23 mouse cellular contexts compared by ENCODE assay signal in the genomic region with DNA sequence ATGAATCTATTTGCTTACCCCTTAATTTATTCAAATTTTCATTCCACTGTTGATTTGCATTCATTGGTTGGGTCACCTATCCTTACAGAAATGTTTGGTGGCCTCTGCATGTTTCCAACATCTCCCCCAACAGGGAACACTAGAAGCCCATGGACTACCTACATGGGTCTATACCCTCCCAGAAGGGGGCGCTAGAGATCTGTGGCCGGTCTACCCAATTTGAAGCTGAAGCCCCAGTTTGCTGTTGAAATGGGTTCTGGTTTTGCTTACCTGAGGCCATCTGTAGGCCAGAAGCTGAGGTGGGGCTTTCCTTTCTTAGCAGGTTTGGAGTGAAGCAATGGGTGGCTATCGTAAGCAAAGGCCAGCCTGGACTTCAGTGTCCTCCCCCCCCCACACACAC. TPM values are rescaled to one million over a fixed set of nuclear protein-coding genes. Genes with fewer than 3 reads are reported as not detected.
A peak's percentile ranks its signal among the peaks of the same experiment; 100 is the strongest.
DNase-seq lines count a peak whose midpoint lies in the region; ATAC-seq and TF ChIP-seq lines count a peak whose summit lies in the region.
"Had no signal": no experiment of that assay in that cellular context is flagged by ENCODE, and none has a peak within 500 bp of the region (broad histone marks: within the 10 kb centered on the region; RNA-seq: fewer than 3 reads in every experiment).

No protein-coding gene starts in this region.

- no peaks in the 10 kb centered on the region for H3K4me1 ChIP-seq in lung, embryonic 14.5 days (ENCODE audit: insufficient read depth)
- no peaks in the 10 kb centered on the region for H3K4me1 ChIP-seq in lung, adult 2 months (ENCODE audit: control insufficient read depth, insufficient read depth, low read length)
- peaks cover 12% of the 10 kb centered on the region; the same call in 1 of the 2 replicates for H3K4me1 ChIP-seq in E14TG2a.4 (replicated peaks; ENCODE audit: low read depth, low read length)

- no peak overlapping the region for H3K4me3 ChIP-seq in lung, embryonic 14.5 days (ENCODE audit: low read depth, low read length)
- no peak overlapping the region for H3K4me3 ChIP-seq in lung, adult 2 months (replicated peaks; ENCODE audit: extremely low read depth, low read depth, low read length)
- H3K4me3 ChIP-seq in E14TG2a.4 (replicated peaks; ENCODE audit: low read length): no peak overlapping the region
- H3K4me3 ChIP-seq: heart, embryonic 12.5 days; limb, embryonic 10.5 days; lung, embryonic 15.5 days; midbrain, embryonic 10.5 days; myocyte had no signal

- H3K27ac ChIP-seq in lung, embryonic 14.5 days (ENCODE audit: low read depth): no peak overlapping the region
- H3K27ac ChIP-seq: lung, embryonic 15.5 days; midbrain, embryonic 10.5 days had no signal

- H3K36me3 ChIP-seq in lung, embryonic 14.5 days (ENCODE audit: insufficient read depth): no peaks in the 10 kb centered on the region
- H3K36me3 ChIP-seq in E14TG2a.4 (ENCODE audit: insufficient read depth, low read length): no peaks in the 10 kb centered on the region
- H3K36me3 ChIP-seq: heart, embryonic 12.5 days; limb, embryonic 10.5 days; lung, embryonic 15.5 days; midbrain, embryonic 10.5 days had no signal

- no peak overlapping the region for H3K4me2 ChIP-seq in lung, embryonic 14.5 days
- H3K4me2 ChIP-seq: heart, embryonic 12.5 days; lung, embryonic 15.5 days had no signal

- ATAC-seq in lung, embryonic 14.5 days (ENCODE audit: insufficient read depth): no peak
- 0 out of 2 replicates have a peak, but pooled peaks have one; percentile 37 for ATAC-seq in megakaryocyte progenitor cell, adult 5-6 weeks (replicated peaks; ENCODE audit: poor library complexity)
- ATAC-seq: forebrain, embryonic 14.5 days; inflammation-experienced regulatory T-cells, adult 6 months had no signal

- peak; percentile 85 for DNase-seq in heart, adult 11 months
- DNase-seq in heart, adult 8-10 months (ENCODE audit: low spot score): no peak
- no peak for DNase-seq in lung, embryonic 14.5 days
- DNase-seq in lung, adult 2 months: no peak
- DNase-seq in urinary bladder, adult 18-20 months (ENCODE audit: low spot score in 2 of 2): no peak
- DNase-seq: cerebellum, adult 11-12 months; gastrocnemius, postnatal 14 days; kidney, postnatal 25 days; right cerebral cortex, postnatal 14 days had no signal

- WGBS in lung, embryonic 14.5 days: 92% methylated on average over 3 of the region's 3 CpGs
- WGBS in lung, adult 2 months: 93% methylated on average over 3 of the region's 3 CpGs

- H3K9me3 ChIP-seq in lung, embryonic 14.5 days (ENCODE audit: low read depth, low read length): no peaks in the 10 kb centered on the region
- H3K9me3 ChIP-seq in E14TG2a.4 (ENCODE audit: low read length): no peaks in the 10 kb centered on the region
- H3K9me3 ChIP-seq: heart, embryonic 12.5 days; limb, embryonic 10.5 days; lung, embryonic 15.5 days; midbrain, embryonic 10.5 days had no signal

- no peak overlapping the region for H3K9ac ChIP-seq in lung, embryonic 14.5 days
- H3K9ac ChIP-seq: heart, embryonic 12.5 days; lung, embryonic 15.5 days had no signal

- no peaks in the 10 kb centered on the region for H3K27me3 ChIP-seq in lung, embryonic 14.5 days (ENCODE audit: insufficient read depth, low read length)
- no peaks in the 10 kb centered on the region for H3K27me3 ChIP-seq in E14TG2a.4 (ENCODE audit: insufficient read depth, low read length)
- H3K27me3 ChIP-seq: heart, embryonic 12.5 days; lung, embryonic 15.5 days had no signal

- peak; percentile 37 for TF ChIP-seq CTCF in lung, embryonic 14.5 days (IDR thresholded peaks at IDR 0.05; ENCODE audit: low read depth)
- TF ChIP-seq CTCF in lung, adult 2 months (IDR thresholded peaks at IDR 0.05; ENCODE audit: insufficient read depth, low read length): no peak
- TF ChIP-seq CTCF in E14TG2a.4 (conservative IDR thresholded peaks at IDR 0.05; ENCODE audit: low read length): peak; percentile 61

- TF ChIP-seq POLR2A in lung, adult 2 months (IDR thresholded peaks at IDR 0.05; ENCODE audit: borderline replicate concordance, extremely low read depth, low read depth, low read length): no peak

RNA-seq across cellular contexts. Expression of a gene that starts 17.5 kb away (rescaled TPM):
- not detected for total RNA-seq in heart, adult 8-10 months (2022)
- not detected in 2 replicates for polyA plus RNA-seq in lung, embryonic 14.5 days (2014; fragmentation: Nextera tagmentation; extraction: Ambion mirVana)
- not detected in 2 replicates for polyA plus RNA-seq in lung, adult 2 months (2012; rRNA removed)
- 0.12 TPM in 1 of 2 replicates, not detected in the other for total RNA-seq in megakaryocyte progenitor cell, adult 5-6 weeks (2015)
- total RNA-seq in megakaryocyte progenitor cell, adult 5-6 weeks (2017): not detected in 2 replicates
- total RNA-seq: adrenal gland, adult 18-20 months; gastrocnemius, postnatal 14 days; hematopoietic stem cell, adult 5-6 weeks; layer of hippocampus, postnatal 25 days had no signal
- polyA plus RNA-seq: cortical plate, adult 2 months; embryonic facial prominence, embryonic 14.5 days; forebrain, embryonic 14.5 days; heart, embryonic 12.5 days; inflammation-experienced regulatory T-cells, adult 6 months; limb, embryonic 10.5 days; lung, embryonic 15.5 days; midbrain, embryonic 10.5 days; myocyte had no signal

RNA-seq across cellular contexts. Expression of a gene that starts 30.9 kb away (rescaled TPM):
- 1 to 10 TPM; 3.7 to 7.8 (median 5.6) TPM for total RNA-seq in heart, adult 8-10 months (2022)
- 8.3 and 9.9 TPM in 2 replicates for polyA plus RNA-seq in lung, embryonic 14.5 days (2014; fragmentation: Nextera tagmentation; extraction: Ambion mirVana)
- 95.4 and 110 TPM in 2 replicates for polyA plus RNA-seq in lung, adult 2 months (2012; rRNA removed)
- 71.3 and 89.1 TPM in 2 replicates for total RNA-seq in megakaryocyte progenitor cell, adult 5-6 weeks (2015)
- 212 and 229 TPM in 2 replicates for total RNA-seq in megakaryocyte progenitor cell, adult 5-6 weeks (2017)

RNA-seq across cellular contexts. Expression of a gene that starts 46.3 kb away (rescaled TPM):
- total RNA-seq in heart, adult 8-10 months (2022): 1 to 10 TPM; 4.7 to 6.3 (median 5.5) TPM
- polyA plus RNA-seq in lung, embryonic 14.5 days (2014; fragmentation: Nextera tagmentation; extraction: Ambion mirVana): 6.4 and 9.1 TPM in 2 replicates
- polyA plus RNA-seq in lung, adult 2 months (2012; rRNA removed): 1.9 and 2.0 TPM in 2 replicates
- not detected in 2 replicates for total RNA-seq in megakaryocyte progenitor cell, adult 5-6 weeks (2015)
- total RNA-seq in megakaryocyte progenitor cell, adult 5-6 weeks (2017): 0.04 TPM in 1 of 2 replicates, not detected in the other
- total RNA-seq: hematopoietic stem cell, adult 5-6 weeks had no signal
- polyA plus RNA-seq: inflammation-experienced regulatory T-cells, adult 6 months had no signal

Comparison
In these comparisons a context has a peak if more than half of its experiments do, and no peak if none do; other contexts are left out.
1. RNA of a gene that starts 30.9 kb away (total RNA-seq): 71.3 to 229 TPM in megakaryocyte progenitor cell, adult 5-6 weeks; 3.7 to 7.8 TPM in heart, adult 8-10 months; every median in the first group is over 4 times any median in the second.
2. RNA of a gene that starts 46.3 kb away (total RNA-seq): 4.7 to 6.3 TPM in heart, adult 8-10 months; 0.04 TPM in megakaryocyte progenitor cell, adult 5-6 weeks; every median in the first group is over 4 times any median in the second.